Mouse (Mus musculus) neural tube, embryonic 11.5 days (tissue): Measurements from ENCODE around the gene Poldip3. TPM values are rescaled to one million over a fixed set of nuclear protein-coding genes. Genes with fewer than 3 reads are reported as not detected.

Experiments
- ATAC-seq: fragments of 200-750 bp; cut with Nextera tagmentation; 2 replicates; pipeline ENCODE4 v1.8.0; 2017; ENCODE audit warnings: moderate number of reproducible peaks, mild to moderate bottlenecking, moderate TSS enrichment, moderate library complexity; ENCODE audit not compliant: insufficient read depth, low FRiP score, low TSS enrichment
- DNase-seq: peaks from one replicate; pipeline ENCODE4 v3.0.0-alpha.2; 2015; ENCODE audit warnings: low spot score
- H3K27ac ChIP-seq: fragments of 300-500 bp; sonication (generic); 2 replicates; pipeline ENCODE4 v1.5.1; 2014; ENCODE audit warnings: low read depth, mild to moderate bottlenecking, low read length
- H3K27me3 ChIP-seq: fragments of 300-500 bp; sonication (generic); 2 replicates; pipeline ENCODE4 v1.6.1; 2014; ENCODE audit warnings: mild to moderate bottlenecking, low read length, mixed read lengths; ENCODE audit not compliant: control insufficient read depth, insufficient read depth
- H3K36me3 ChIP-seq: fragments of 300-500 bp; sonication (generic); 2 replicates; pipeline ENCODE4 v1.6.1; 2014; ENCODE audit warnings: mild to moderate bottlenecking, low read length, moderate library complexity, mixed read lengths; ENCODE audit not compliant: control insufficient read depth, insufficient read depth
- H3K4me1 ChIP-seq: fragments of 300-500 bp; sonication (generic); 2 replicates; pipeline ENCODE4 v1.6.1; 2014; ENCODE audit warnings: low read length, mixed read lengths; ENCODE audit not compliant: control insufficient read depth, insufficient read depth
- H3K4me2 ChIP-seq: fragments of 300-500 bp; sonication (generic); 2 replicates; pipeline ENCODE4 v1.6.1; 2014; ENCODE audit warnings: low read depth, mild to moderate bottlenecking, moderate library complexity
- H3K4me3 ChIP-seq: fragments of 300-500 bp; sonication (generic); 2 replicates; pipeline ENCODE4 v1.5.1; 2014; ENCODE audit warnings: low read depth, low read length
- H3K9ac ChIP-seq: fragments of 300-500 bp; sonication (generic); 2 replicates; pipeline ENCODE4 v1.6.1; 2014; ENCODE audit warnings: mild to moderate bottlenecking, low read length
- H3K9me3 ChIP-seq: fragments of 300-500 bp; sonication (generic); 2 replicates; pipeline ENCODE4 v1.6.1; 2016; ENCODE audit warnings: low read length; ENCODE audit not compliant: control insufficient read depth
- WGBS: fragments of 180-500 bp; shearing (Covaris S2); extraction: QIAGEN DNeasy Blood & Tissue Kit; methylation state at CpG from one replicate; pipeline ENCODE4 v1.1.7; 2014; 5-methylcytosine and 5-hydroxymethylcytosine counted together
- polyA plus RNA-seq: library from polyadenylated mRNA; unstranded; fragments of >200 nt; fragmentation: Nextera tagmentation; extraction: Ambion mirVana; gene quantifications from 2 replicates; pipeline ENCODE4 v1.2.1, GENCODE M21; 2014

Poldip3 gene
- polyA plus RNA-seq, 1 experiment from 2014 or later: 196 TPM

DNA sequence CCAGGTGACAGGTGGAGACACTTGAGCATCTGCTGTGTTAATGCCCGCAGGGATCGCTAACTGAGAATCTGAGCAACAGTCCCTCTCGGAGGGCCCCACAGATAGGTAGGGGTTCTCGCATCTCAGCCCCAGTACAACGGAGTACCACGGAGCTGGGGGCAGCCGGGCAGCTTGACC lies 59.9 kb downstream of the Poldip3 start, which contains the start of gene Serhl:
Gene Serhl, plus strand, starts transcription at position 78 of the 177 bp plus-strand sequence.
- Histone ChIP-seq H3K27me3 (peaks cover 7% of the 10 kb centered on the region; the same call in 1 of the 2 replicates), H3K27ac (no peak within 1 kb of the TSS), H3K9ac (no peak within 1 kb of the TSS), H3K9me3 (no peaks in the 10 kb centered on the region), H3K4me1 (peaks cover 7% of the 10 kb centered on the region), H3K4me2 (peak within 1 kb of the TSS; percentile 14; the same call in 1 of the 2 replicates), H3K36me3 (no peaks in the 10 kb centered on the region), H3K4me3 (no peak within 1 kb of the TSS)
- ATAC-seq: no peak
- WGBS: 10% methylated on average over 7 of the region's 7 CpGs
- DNase-seq: no peak

DNA sequence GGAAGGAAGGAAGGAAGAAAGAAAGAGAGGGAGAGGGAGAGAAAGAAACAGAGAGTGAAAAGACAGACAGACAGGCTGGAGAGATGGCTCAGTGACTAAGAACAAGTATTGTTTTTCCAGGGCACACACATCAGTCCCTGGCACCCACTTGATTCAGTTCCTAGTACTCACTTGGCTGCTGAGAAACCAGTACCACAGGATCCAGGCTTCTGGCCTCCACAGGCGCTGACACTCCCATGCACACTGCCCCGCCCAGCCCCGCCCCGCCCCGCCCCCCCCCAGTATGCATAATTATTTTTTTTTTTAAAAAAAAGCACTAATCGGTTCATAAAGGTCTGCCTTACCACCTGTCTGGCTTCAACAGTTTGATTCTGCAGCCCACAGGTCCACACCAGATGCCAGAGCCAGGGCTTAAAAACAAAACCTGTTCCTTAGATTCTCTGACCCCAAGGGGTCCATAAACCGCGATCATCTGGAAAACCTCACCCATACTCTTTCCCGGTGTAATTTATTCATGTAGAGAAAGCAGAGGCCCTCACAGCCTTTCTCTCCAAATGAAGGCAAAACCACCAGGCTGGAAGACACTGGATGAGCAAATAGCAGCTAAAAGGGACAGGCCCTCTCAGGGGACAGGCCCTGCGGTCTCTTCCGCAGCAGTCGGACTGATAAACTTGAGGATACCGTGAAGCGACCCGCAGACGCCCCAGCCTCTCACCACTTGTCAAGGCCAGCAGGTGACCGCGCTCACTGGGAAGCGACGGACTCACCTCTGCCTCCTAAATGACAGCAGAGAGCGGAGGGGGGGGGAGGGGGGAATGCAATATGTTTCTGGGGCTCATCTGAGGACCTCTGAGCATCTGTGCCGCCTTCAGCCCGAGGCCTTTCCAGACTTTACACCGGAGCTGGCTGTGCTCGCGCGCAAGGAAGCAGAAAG lies 60.4 kb downstream of the Poldip3 start:
- no peak for DNase-seq
- ATAC-seq: no peak
- Histone ChIP-seq H3K4me1 (peaks cover 7% of the 10 kb centered on the region), H3K4me2 (peak overlapping the region; percentile 14; the same call in 1 of the 2 replicates), H3K27me3 (peaks cover 7% of the 10 kb centered on the region; the same call in 1 of the 2 replicates), H3K4me3 (no peak overlapping the region), H3K36me3 (no peaks in the 10 kb centered on the region), H3K9me3 (no peaks in the 10 kb centered on the region), H3K27ac (no peak overlapping the region), H3K9ac (no peak overlapping the region)
- WGBS: 4% methylated on average over 27 of the region's 27 CpGs

DNA sequence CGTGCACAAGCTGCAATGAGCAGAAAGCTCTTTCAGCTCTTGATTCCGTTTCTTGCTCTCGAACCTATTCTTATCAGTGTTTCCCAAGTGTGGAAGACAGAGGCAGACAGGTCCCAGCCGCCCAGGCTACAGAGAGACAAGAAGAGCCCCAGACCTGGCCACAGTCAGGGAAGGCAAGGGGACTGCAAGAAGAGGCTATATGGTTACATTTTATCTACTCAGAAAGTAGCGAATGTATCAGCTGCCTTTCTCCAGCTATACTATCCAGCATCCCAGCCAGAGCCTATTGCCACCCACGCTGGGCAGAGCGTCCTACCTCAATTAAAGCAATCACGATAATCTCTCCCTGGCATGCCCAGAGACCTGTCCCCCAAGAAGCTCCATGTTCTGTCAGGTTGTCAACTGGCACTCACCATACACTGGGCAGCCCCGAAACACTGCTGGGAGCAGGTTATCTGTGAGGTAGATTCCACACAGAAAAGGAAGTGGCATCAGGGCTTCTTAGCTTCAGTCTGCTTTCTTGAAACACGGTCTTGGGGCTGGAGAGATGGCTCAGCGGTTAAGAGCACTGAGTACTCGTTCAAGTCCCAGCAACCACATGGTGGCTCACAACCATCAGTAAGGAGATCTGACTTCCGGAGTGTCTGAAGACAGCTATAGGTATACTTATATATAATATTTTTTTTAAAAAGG lies 62.4 kb downstream of the Poldip3 start:
- no peak overlapping the region for H3K4me3 ChIP-seq
- H3K4me2 ChIP-seq: no peak overlapping the region
- H3K4me1 ChIP-seq: peaks cover 7% of the 10 kb centered on the region
- DNase-seq: no peak
- 85% methylated on average over 13 of the region's 13 CpGs for WGBS
- no peak overlapping the region for H3K27ac ChIP-seq
- H3K9me3 ChIP-seq: no peaks in the 10 kb centered on the region
- H3K27me3 ChIP-seq: peaks cover 7% of the 10 kb centered on the region; the same call in 1 of the 2 replicates
- no peak for ATAC-seq
- no peaks in the 10 kb centered on the region for H3K36me3 ChIP-seq
- no peak overlapping the region for H3K9ac ChIP-seq

DNA sequence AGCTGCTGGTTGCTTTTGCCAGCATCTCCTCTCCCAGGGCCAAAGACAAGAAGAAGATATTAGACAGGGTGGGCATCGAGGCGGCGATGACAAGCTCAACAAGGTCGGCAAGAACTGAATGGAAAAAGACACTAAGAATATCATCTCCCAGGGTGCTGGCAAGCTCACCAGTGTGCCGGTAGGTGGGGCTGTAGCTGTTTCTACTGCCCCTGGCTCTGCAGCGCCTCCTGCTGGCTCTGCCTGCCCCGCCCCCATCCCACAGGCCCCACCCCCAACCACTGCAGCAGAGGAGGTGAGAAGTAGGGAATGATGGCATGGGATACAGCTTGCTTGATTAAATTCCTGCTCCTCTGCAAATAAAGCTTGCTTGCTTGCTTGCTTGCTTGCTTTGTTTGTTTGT lies 63.3 kb downstream of the Poldip3 start:
- Histone ChIP-seq H3K9me3 (no peaks in the 10 kb centered on the region), H3K36me3 (no peaks in the 10 kb centered on the region), H3K27ac (no peak overlapping the region), H3K4me2 (no peak overlapping the region), H3K9ac (no peak overlapping the region), H3K4me3 (no peak overlapping the region), H3K4me1 (peaks cover 7% of the 10 kb centered on the region), H3K27me3 (peaks cover 7% of the 10 kb centered on the region; the same call in 1 of the 2 replicates)
- DNase-seq (no peak), ATAC-seq (no peak)
- 36% methylated on average over 7 of the region's 7 CpGs for WGBS

DNA sequence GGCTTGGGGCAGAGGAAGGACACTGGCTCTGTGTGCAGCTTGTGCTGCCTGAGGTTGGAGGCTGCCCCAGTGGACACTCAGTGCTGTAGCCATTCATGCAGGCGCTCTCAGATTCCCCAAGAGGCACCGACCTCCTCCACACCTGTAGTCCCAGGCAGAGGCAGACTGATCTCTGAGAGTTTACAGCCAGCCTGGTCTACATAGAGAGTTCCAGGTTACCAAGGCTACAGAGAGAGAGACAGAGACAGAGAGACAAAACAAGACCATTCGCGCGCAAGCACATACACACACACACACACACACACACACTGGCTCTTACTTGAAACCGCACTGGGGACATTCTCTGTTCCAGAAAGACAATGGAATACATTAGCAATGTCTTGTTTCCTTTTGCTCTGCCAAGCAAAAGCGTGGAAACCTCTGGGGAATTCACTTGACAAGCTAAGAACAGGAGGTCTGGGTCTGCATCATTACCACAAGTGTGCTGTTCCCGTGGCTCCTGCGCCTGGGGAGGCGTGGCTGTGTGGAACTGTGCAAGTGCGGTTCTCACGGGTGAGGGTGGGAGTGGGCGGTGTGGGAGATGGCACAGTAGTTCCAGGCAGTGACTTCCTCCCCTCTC lies 65.1 kb downstream of the Poldip3 start:
- Histone ChIP-seq H3K9ac (no peak overlapping the region), H3K4me3 (no peak overlapping the region), H3K36me3 (no peaks in the 10 kb centered on the region), H3K27me3 (peaks cover 2% of the 10 kb centered on the region; the same call in 1 of the 2 replicates), H3K9me3 (no peaks in the 10 kb centered on the region), H3K4me2 (no peak overlapping the region), H3K27ac (no peak overlapping the region), H3K4me1 (peaks cover 3% of the 10 kb centered on the region)
- ATAC-seq (no peak), DNase-seq (no peak)
- 68% methylated on average over 13 of the region's 13 CpGs for WGBS

DNA sequence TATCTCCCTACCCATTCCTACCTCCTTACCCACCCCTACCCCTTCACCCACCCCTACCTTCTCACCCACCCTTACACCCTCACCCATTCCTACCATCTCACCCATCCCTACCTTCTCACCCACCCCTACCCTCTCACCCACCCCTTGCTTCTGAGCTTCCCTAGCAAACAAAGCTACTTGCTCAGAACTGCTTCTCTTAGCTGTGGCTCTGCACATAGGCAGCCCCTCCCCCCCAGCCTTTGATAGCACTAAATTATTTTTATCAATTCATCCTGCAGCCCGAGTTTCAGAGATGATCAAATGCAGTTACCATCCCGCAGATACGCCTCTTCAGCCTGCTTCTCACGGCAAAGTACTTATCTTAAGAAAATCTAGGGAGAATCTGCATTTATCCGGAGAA lies 65.7 kb downstream of the Poldip3 start:
- H3K4me2 ChIP-seq: no peak overlapping the region
- H3K4me1 ChIP-seq: no peaks in the 10 kb centered on the region
- no peak for ATAC-seq
- no peak overlapping the region for H3K4me3 ChIP-seq
- no peak for DNase-seq
- no peaks in the 10 kb centered on the region for H3K9me3 ChIP-seq
- no peaks in the 10 kb centered on the region for H3K27me3 ChIP-seq
- 72% methylated on average over 5 of the region's 5 CpGs for WGBS
- no peak overlapping the region for H3K9ac ChIP-seq
- H3K36me3 ChIP-seq: no peaks in the 10 kb centered on the region
- no peak overlapping the region for H3K27ac ChIP-seq

Other genes starting within 250 kb of the Poldip3 start
- 12.4 TPM in 2 replicates for gene Tcf20, start 161.5 kb downstream of the Poldip3 start, polyA plus RNA-seq
- gene Nfam1, start 116.1 kb downstream of the Poldip3 start, polyA plus RNA-seq: 3.0 and 3.7 TPM in 2 replicates
- 40.3 and 45.1 TPM in 2 replicates for gene Serhl, start 59.9 kb downstream of the Poldip3 start, polyA plus RNA-seq
- 64.0 and 78.6 TPM in 2 replicates for gene Rrp7a, start 26.6 kb downstream of the Poldip3 start, polyA plus RNA-seq
- gene Cyb5r3, start 23.2 kb upstream of the Poldip3 start, polyA plus RNA-seq: 175 and 179 TPM in 2 replicates
- 0.60 and 0.81 TPM in 2 replicates for gene A4galt, start 102.4 kb upstream of the Poldip3 start, polyA plus RNA-seq
- 37.1 and 39.7 TPM in 2 replicates for gene Arfgap3, start 200.9 kb upstream of the Poldip3 start, polyA plus RNA-seq